Mouse (Mus musculus): ENCODE measurements at regions not wholly inside any gene's neighbourhood (a gene's known extent, or its start where the extent isn't known, plus 50 kb on each side); places are given as distances from the start of the nearest gene placed in this dataset.

GRCm38 (mm10) chr6:51200207-51200606, 232.3 kb upstream of the Nfe2l3 start:
- no peak for TF ChIP-seq CTCF (IDR thresholded peaks at IDR 0.05; ENCODE audit: extremely low read depth, insufficient read length, insufficient replicate concordance, low read depth, low read length)
- no peak for TF ChIP-seq POLR2A (IDR thresholded peaks at IDR 0.05; ENCODE audit: low read depth, low read length)

Data from small intestine, adult 2 months (tissue).